Mouse (Mus musculus) 3134 (cell line): ENCODE results near the gene Ptn.
A peak's percentile ranks its signal among the peaks of the same experiment; 100 is the strongest.

Source experiments
- DNase-seq: peaks from one replicate; pipeline ENCODE4 v3.0.0-alpha.2; 2011; ENCODE audit warnings: low spot score; ENCODE audit not compliant: insufficient read length; ENCODE audit errors: extremely low read depth

The Ptn gene

DNA sequence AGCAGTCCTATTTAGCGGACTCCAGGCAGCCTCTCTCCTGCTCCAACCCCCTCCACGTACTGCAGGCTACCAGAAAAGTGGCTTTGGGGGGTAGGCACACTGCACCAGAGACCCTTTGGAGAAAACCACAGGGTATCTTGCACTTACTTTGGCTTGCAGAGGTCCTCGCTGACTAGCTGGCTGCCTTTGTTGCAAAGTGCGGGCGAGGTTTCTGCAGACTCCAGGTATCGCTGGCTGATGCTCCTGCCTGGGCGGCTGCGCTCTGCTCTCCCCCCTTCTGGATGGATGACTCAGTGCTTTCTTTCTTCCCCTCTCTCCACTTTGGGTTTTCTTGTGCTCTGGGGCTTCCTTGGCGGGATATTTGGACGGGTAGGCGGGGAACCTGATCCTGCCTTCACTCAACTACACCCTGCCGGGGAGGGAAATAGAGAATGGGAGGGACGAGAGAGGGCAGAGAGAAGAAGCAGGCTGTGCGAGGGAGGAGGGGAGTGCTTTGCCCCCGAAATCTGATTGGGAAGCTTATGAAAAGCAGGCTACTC is at the start of gene Ptn:
Gene Ptn (minus strand): TSS at position 474 of the 539 bp plus-strand sequence.
- DNase-seq: peak; percentile 65

GRCm38 (mm10) chr6:36858258-36859041 is 48.4 kb upstream of the Ptn start:
- DNase-seq: no peak

DNA sequence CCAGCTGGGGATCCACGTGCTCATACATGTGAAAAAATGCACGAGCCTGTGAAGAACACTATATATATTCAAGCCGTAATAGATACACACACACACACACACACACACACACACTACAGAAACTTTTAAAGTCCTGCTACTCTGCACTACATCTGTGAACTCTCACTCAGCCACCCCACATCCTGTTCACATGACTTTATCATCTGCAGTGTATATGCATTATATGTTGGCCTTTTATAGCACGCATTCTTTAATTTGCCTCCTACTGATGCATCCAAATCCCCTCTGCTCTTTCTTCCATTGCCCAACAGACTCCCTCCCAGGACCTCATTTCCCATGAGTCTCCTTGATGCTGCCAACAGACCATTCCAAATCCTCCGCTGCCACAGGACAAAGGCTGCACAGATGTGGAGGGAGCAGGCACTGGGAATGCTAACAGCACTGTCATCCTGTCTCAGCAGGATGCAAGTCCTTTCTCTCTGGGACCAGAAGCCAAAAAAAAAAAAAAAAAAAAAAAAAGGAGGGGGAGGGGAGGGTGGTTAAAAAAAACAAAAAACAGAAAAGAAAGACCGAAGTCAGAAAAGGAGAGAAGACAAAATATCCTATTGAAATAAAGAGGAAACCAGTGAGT is 47.7 kb upstream of the Ptn start:
- no peak for DNase-seq

- DNase-seq: no peak
Measured at GRCm38 (mm10) chr6:36850422-36851129, 40.6 kb upstream of the Ptn start.

DNA sequence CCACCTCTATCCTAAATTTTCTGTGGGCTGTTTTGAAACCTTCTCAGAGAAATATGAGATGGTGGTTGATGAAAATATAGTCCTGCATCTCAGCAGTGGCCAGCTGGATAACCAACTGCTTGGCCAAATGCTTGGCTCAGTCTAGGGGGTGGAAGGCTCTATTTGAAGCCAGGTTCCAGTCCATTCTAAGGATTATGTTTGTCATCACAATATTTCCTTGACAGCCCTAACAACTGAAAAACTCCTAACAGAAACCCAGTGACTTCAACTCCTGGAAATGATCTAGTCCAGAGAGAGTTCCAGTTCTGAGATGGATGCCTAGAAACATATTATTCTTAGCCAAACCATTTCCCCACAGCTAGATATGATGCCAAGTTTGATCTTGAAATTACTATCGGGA is 35.3 kb upstream of the Ptn start:
- no peak for DNase-seq

DNA sequence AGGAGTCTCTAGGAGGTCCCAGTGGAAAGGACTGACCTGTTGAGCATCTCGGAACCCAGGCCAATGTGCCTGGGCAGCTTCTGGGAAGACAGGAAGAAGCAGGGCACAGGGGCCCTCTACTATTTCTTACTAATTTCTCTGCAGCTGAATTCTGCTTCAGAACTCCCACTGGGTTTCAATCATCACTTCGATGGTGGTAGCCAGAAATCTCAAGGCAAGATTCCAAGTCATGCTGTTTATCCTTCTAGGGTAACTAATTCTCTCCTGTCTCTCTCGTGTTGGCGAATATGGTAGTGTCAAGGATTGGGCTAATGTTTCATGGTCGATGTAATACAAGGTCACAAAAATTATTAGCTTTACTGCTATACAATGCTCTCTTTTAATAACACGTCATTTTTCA is 34.2 kb upstream of the Ptn start:
- no peak for DNase-seq

DNA sequence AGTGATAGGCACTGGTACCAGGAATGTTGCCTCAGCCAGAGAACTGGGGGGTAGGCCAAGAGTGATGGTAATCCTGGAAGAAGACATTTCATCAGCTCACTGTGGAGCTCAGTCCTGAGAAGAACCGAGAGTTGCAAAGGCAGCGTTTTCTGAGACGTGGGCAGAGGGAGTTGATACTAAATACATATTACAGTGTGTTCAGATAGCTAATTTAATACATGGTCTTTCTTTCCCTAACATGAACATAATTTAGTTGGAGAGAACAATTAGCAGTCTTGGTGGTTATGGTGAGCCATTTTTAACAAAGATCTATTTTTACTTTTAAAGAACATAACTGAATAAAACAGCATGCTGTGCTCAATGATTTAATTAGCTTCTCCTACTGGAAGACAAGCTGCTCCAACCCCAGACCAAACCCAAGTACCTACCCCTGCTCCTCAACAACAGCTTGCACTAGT is 33.0 kb upstream of the Ptn start:
- no peak for DNase-seq

GRCm38 (mm10) chr6:36842101-36842922 is 32.3 kb upstream of the Ptn start:
- no peak for DNase-seq

DNA sequence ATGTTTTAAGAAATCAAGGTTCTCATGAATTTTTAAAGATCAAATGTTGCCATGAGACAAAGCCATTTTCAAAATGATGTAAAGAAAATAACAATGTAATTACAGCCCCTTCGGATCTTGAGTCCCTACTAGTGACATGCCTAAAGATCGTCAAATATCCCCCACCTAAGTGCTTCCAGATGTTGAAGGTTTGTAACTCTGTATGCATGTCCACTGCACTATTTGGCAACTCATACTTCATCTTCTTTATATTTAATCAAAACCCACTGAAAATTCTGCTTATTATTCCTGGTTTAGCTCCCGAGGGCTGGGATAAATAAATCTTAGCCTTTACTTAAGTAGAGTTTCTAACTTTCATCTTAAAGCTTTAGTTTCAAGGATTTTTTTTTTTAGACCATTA is 31.7 kb upstream of the Ptn start:
- DNase-seq: no peak

GRCm38 (mm10) chr6:36841174-36841573 is 31.2 kb upstream of the Ptn start:
- no peak for DNase-seq

DNA sequence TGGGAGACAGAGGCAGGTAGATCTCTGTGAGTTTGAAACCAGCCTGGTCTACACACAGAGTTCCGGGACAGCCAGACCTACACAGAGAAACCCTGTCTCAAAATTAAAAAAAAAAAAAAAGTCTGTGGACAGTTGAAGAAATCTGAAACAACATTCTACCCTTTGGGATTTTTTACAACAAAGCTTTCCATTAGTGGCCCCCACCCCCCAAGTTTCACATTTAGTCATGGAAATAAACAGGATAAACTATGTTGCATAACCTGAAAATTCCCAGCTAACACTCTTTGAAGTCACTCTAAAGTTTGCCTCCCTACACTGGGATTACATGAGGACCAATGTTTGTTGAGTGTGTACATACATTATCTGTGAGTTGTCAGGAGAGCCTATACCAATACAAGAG is 28.7 kb upstream of the Ptn start:
- no peak for DNase-seq

DNA sequence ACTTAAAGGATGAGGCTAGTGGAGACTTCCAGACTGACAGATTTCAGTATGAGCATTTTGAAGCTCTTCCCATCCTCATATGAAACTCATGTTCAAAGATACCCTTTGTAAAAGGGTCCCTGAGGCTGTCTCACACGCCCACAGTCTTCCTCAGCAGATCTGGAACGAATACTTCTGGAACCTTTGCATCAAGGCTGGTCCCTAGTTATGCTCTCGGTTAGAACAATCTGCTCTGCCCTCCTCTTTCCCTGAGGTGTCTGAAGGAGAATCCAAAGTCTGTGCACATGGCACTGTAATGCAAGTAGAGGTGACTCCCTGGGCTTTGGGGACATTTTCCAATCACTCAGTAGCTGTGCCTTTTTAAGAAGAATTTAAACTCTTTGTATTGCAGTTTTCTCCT is 25.3 kb upstream of the Ptn start:
- no peak for DNase-seq

GRCm38 (mm10) chr6:36834695-36835265 is 24.8 kb upstream of the Ptn start:
- DNase-seq: no peak

DNA sequence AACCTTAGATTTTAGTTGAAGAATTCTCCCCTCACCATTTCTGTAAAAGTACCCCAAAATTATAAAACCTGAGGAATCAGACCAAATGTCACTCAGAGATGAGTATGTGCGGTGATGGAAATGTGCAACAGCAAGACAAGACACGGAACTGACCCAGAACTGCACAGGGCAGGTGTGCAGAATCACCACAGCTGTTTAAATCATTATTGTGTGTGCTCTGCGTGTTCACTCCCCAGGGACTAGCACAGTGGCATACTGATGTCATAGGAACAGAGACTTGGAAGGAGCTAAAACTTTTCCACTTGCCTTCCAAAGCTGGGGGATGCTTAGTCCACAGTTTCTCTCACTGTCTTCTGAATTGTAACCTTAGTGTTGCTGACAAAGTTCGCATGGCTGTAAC is 22.7 kb upstream of the Ptn start:
- DNase-seq: no peak

- DNase-seq: peak; percentile 38
Measured at GRCm38 (mm10) chr6:36832207-36832606, 22.2 kb upstream of the Ptn start.

- DNase-seq: no peak
Measured at GRCm38 (mm10) chr6:36830371-36830925, 20.4 kb upstream of the Ptn start.

- no peak for DNase-seq
Measured at GRCm38 (mm10) chr6:36819784-36820050, 9.7 kb upstream of the Ptn start.

GRCm38 (mm10) chr6:36819019-36819783 is 9.2 kb upstream of the Ptn start:
- peak; percentile 69 for DNase-seq

DNA sequence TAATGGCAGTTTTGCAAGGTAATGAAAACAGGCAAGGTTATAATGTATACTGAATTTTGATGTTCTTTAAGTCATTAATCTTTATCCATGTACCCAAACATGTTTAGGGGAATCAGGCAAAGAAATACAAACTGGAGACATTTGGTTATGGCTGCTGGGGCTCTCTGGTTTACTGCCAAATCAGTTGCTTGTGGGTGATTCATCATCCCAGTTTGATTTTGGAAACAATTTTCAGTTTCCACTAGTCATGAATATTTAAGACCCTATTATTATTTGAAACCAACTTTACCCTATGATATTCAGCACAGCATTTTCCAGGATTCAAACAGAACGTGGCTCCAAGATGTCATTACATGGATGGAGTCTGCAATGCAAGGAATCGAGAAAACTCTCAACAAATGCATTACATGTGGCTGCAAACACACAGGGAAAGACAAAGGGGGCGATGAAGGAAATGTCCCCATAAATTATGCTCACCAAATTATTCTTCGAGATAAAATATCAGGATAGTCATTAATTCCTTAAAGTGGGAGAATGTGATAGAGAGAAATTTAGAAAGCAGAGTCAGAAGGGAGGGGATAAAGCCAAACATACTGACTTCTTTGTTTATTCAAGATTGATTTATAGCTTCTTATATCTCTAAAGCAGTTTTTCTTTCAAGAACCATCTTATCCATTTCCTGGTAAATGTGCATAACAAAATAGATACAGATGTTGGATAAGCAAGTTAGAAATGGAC is 8.4 kb upstream of the Ptn start:
- no peak for DNase-seq
